13 mouse cellular contexts compared by ENCODE assay signal in the genomic region with DNA sequence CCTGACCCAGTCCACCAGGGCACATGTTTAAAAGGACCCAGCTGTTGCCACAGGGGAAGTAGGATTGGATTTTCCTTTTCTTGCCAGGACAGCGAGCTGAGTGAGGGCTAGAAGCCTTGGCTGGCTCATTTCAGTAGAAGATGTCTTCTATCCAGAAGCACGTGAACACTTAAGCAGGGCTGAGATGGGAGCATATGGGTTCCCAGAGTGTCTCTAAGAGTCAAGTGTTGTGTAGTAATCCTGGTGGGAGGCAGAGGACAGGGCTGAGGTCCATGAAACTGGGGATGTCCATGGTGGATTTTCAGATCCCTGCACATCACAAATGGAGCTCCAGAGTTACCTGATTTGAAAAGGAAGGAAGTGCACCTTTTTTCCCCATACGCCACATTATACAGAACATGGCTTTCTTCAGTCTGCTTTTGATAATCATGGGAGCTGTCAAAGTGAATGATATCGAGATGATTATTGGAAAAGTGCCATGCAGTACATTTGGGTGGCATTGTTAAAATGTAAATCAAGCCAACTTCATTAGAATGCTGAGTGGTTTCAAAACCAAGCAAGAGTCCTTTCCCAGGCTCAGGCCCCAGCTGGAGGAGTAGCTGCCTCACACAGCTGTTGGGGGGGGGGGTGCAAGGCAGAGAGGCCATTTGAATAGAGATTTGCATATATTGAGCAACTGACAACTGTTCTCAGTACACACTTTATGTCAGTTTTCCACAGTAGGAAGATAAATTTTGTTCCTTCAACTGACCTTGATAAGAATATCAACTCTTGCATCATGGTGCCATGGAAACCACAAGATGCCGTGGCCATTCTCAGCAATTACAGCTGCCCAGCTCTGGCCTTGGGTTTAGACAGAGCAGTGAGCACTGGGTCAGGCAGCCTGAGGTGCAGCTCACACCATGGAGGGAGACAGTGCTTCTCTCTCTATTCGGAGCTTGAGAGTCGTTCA.
DNase-seq lines count a peak whose midpoint lies in the region; ATAC-seq and TF ChIP-seq lines count a peak whose summit lies in the region.
"Had no signal": no experiment of that assay in that cellular context is flagged by ENCODE, and none has a peak within 500 bp of the region (broad histone marks: within the 10 kb centered on the region; RNA-seq: fewer than 3 reads in every experiment).

No protein-coding gene starts in this region.

- H3K9ac ChIP-seq in hindbrain, embryonic 14.5 days: no peak overlapping the region
- no peak overlapping the region for H3K9ac ChIP-seq in hindbrain, postnatal 0 days (replicated peaks; ENCODE audit: low read length)
- H3K9ac ChIP-seq: intestine, embryonic 15.5 days; liver, embryonic 13.5 days had no signal

- no peaks in the 10 kb centered on the region for H3K27me3 ChIP-seq in hindbrain, embryonic 10.5 days (ENCODE audit: insufficient read depth, poor library complexity, severe bottlenecking)
- H3K27me3 ChIP-seq in hindbrain, embryonic 14.5 days (ENCODE audit: control insufficient read depth, insufficient read depth, low read length): no peaks in the 10 kb centered on the region
- H3K27me3 ChIP-seq in hindbrain, postnatal 0 days (ENCODE audit: insufficient read depth, low read length): no peaks in the 10 kb centered on the region
- H3K27me3 ChIP-seq: intestine, embryonic 15.5 days; liver, embryonic 13.5 days had no signal

- H3K9me3 ChIP-seq in hindbrain, embryonic 10.5 days: no peaks in the 10 kb centered on the region
- H3K9me3 ChIP-seq in hindbrain, embryonic 14.5 days (ENCODE audit: control insufficient read depth, low read length): no peaks in the 10 kb centered on the region
- H3K9me3 ChIP-seq in hindbrain, postnatal 0 days (ENCODE audit: low read length): no peaks in the 10 kb centered on the region
- H3K9me3 ChIP-seq: intestine, embryonic 15.5 days; liver, embryonic 13.5 days had no signal

- no peaks in the 10 kb centered on the region for H3K4me1 ChIP-seq in hindbrain, embryonic 10.5 days (replicated peaks)
- H3K4me1 ChIP-seq in hindbrain, embryonic 14.5 days (replicated peaks; ENCODE audit: control insufficient read depth, insufficient read depth, low read length): no peaks in the 10 kb centered on the region
- H3K4me1 ChIP-seq in hindbrain, postnatal 0 days (ENCODE audit: insufficient read depth, low read length): peaks cover 3% of the 10 kb centered on the region; the same call in 1 of the 2 replicates
- H3K4me1 ChIP-seq: intestine, embryonic 15.5 days; liver, embryonic 13.5 days had no signal

- no peaks in the 10 kb centered on the region for H3K36me3 ChIP-seq in hindbrain, embryonic 10.5 days
- no peaks in the 10 kb centered on the region for H3K36me3 ChIP-seq in hindbrain, embryonic 14.5 days (replicated peaks; ENCODE audit: control insufficient read depth, insufficient read depth)
- H3K36me3 ChIP-seq in hindbrain, postnatal 0 days (ENCODE audit: insufficient read depth, low read length): no peaks in the 10 kb centered on the region
- H3K36me3 ChIP-seq: intestine, embryonic 15.5 days; liver, embryonic 13.5 days had no signal

- no peak overlapping the region for H3K4me2 ChIP-seq in hindbrain, embryonic 14.5 days (replicated peaks)
- no peak overlapping the region for H3K4me2 ChIP-seq in hindbrain, postnatal 0 days (ENCODE audit: low read depth, low read length)
- H3K4me2 ChIP-seq: intestine, embryonic 15.5 days; liver, embryonic 13.5 days had no signal

- WGBS in hindbrain, embryonic 10.5 days: 85% methylated on average over 7 of the region's 7 CpGs
- WGBS in hindbrain, embryonic 14.5 days: 54% methylated on average over 7 of the region's 7 CpGs
- 61% methylated on average over 7 of the region's 7 CpGs for WGBS in hindbrain, postnatal 0 days

- TF ChIP-seq CTCF in hindbrain, postnatal 0 days (IDR thresholded peaks at IDR 0.05; ENCODE audit: low read depth): no peak

- no peak overlapping the region for H3K27ac ChIP-seq in hindbrain, embryonic 10.5 days
- no peak overlapping the region for H3K27ac ChIP-seq in hindbrain, embryonic 14.5 days
- no peak overlapping the region for H3K27ac ChIP-seq in hindbrain, postnatal 0 days
- H3K27ac ChIP-seq: intestine, embryonic 15.5 days; left cerebral cortex, adult 2 months; liver, embryonic 13.5 days had no signal

- DNase-seq in hindbrain, embryonic 10.5 days (ENCODE audit: low spot score): peak; percentile 4
- DNase-seq in hindbrain, embryonic 14.5 days (ENCODE audit: low spot score): no peak
- peak; percentile 27 for DNase-seq in retina, postnatal 1 day
- no peak for DNase-seq in retina, embryonic 14.5 days (ENCODE audit: low spot score)
- no peak for DNase-seq in hindbrain, postnatal 0 days (ENCODE audit: low spot score)
- DNase-seq in right cerebral cortex, postnatal 4 days: peak; percentile 5
- DNase-seq in cerebellum, adult 11 months: no peak
- DNase-seq in thymus, postnatal 14 days: no peak
- DNase-seq: cerebellum, adult 9-11 months; liver, embryonic 13.5 days; thymus, postnatal 25 days had no signal

- no peak for ATAC-seq in hindbrain, embryonic 14.5 days (ENCODE audit: low FRiP score)
- ATAC-seq in hindbrain, postnatal 0 days: 0 out of 2 replicates have a peak, but pooled peaks have one; percentile 45
- ATAC-seq: intestine, embryonic 15.5 days had no signal

- no peak overlapping the region for H3K4me3 ChIP-seq in hindbrain, embryonic 10.5 days
- no peak overlapping the region for H3K4me3 ChIP-seq in hindbrain, embryonic 14.5 days (replicated peaks; ENCODE audit: low read length)
- no peak overlapping the region for H3K4me3 ChIP-seq in hindbrain, postnatal 0 days (ENCODE audit: low read length)
- H3K4me3 ChIP-seq: intestine, embryonic 15.5 days; left cerebral cortex, adult 2 months; liver, embryonic 13.5 days had no signal

Comparison
In these comparisons a context has a peak if more than half of its experiments do, and no peak if none do; other contexts are left out.
1. DNase-seq: peak in hindbrain, embryonic 10.5 days (single experiment), retina, postnatal 1 day (single experiment) and right cerebral cortex, postnatal 4 days (single experiment); none in hindbrain, embryonic 14.5 days (single experiment), retina, embryonic 14.5 days (single experiment), hindbrain, postnatal 0 days (single experiment), cerebellum, adult 11 months (single experiment) and thymus, postnatal 14 days (single experiment).